Mouse (Mus musculus): ENCODE results near the gene Rsrc1. TPM values are rescaled to one million over a fixed set of nuclear protein-coding genes. Genes with fewer than 3 reads are reported as not detected.
A peak's percentile ranks its signal among the peaks of the same experiment; 100 is the strongest.

Rsrc1 gene
- 10 to 100 TPM; 33.9 to 34.0 TPM for total RNA-seq (2021)

- peak in 1 of 2 experiments; percentile 11 for DNase-seq
Measured at GRCm38 (mm10) chr3:66981101-66981661, at the start of gene Rsrc1. Rsrc1 (plus strand) TSS chr3:66981390.

GRCm38 (mm10) chr3:66939675-66940074 lies 41.5 kb upstream of the Rsrc1 start:
- no peak for DNase-seq

GRCm38 (mm10) chr3:66955126-66955525 lies 26.1 kb upstream of the Rsrc1 start:
- DNase-seq, result no peak

GRCm38 (mm10) chr3:66959972-66960371 lies 21.2 kb upstream of the Rsrc1 start:
- no peak for DNase-seq

- DNase-seq, result no peak
Measured at GRCm38 (mm10) chr3:66964884-66965283, 16.3 kb upstream of the Rsrc1 start.

GRCm38 (mm10) chr3:66967508-66967907 lies 13.7 kb upstream of the Rsrc1 start:
- no peak for DNase-seq

- DNase-seq, result no peak
Measured at GRCm38 (mm10) chr3:66970261-66970660, 10.9 kb upstream of the Rsrc1 start.

- no peak for DNase-seq
Measured at GRCm38 (mm10) chr3:66970661-66971331, 10.4 kb upstream of the Rsrc1 start.

GRCm38 (mm10) chr3:66972191-66972950 lies 8.8 kb upstream of the Rsrc1 start:
- no peak for DNase-seq

GRCm38 (mm10) chr3:66973391-66973943 lies 7.7 kb upstream of the Rsrc1 start:
- DNase-seq, result peak in 1 of 2 experiments; percentile 10

GRCm38 (mm10) chr3:66974501-66974900 lies 6.7 kb upstream of the Rsrc1 start:
- no peak for DNase-seq

GRCm38 (mm10) chr3:66976889-66977615 lies 4.1 kb upstream of the Rsrc1 start:
- peak in 1 of 2 experiments; percentile 3 for DNase-seq

GRCm38 (mm10) chr3:66977811-66978456 lies 3.3 kb upstream of the Rsrc1 start:
- DNase-seq, result no peak

- no peak for DNase-seq
Measured at GRCm38 (mm10) chr3:66978457-66979381, 2.5 kb upstream of the Rsrc1 start.

GRCm38 (mm10) chr3:66979491-66979890 lies 1.7 kb upstream of the Rsrc1 start:
- DNase-seq, result no peak

GRCm38 (mm10) chr3:66980111-66980975 lies 847 bp upstream of the Rsrc1 start:
- DNase-seq, result no peak

GRCm38 (mm10) chr3:66981706-66982105 lies 516 bp downstream of the Rsrc1 start, which contains the start of gene Shox2:
Shox2 (minus strand) TSS chr3:66981771.
- DNase-seq, result no peak

GRCm38 (mm10) chr3:66982181-66982911 lies 1.2 kb downstream of the Rsrc1 start:
- DNase-seq, result peak in 1 of 2 experiments; percentile 8

GRCm38 (mm10) chr3:66983481-66983880 lies 2.3 kb downstream of the Rsrc1 start:
- DNase-seq, result no peak
